Mouse (Mus musculus) heart, adult 10 weeks (tissue): Measurements from ENCODE around the gene Cyp27b1. TPM values are rescaled to one million over a fixed set of nuclear protein-coding genes. Genes with fewer than 3 reads are reported as not detected.

Experiments
- polyA plus RNA-seq: library from polyadenylated mRNA; stranded (reverse); fragments of 350-450 nt; fragmentation: Illumina TruSeq; extraction: RNeasy Lipid Tissue Mini Kit (QIAGEN cat#74804); gene quantifications from one replicate; pipeline ENCODE4 v1.2.3, GENCODE M21; 2014; ENCODE audit warnings: low read depth, low replicate concordance

Cyp27b1 gene
- polyA plus RNA-seq: not detected

GRCm38 (mm10) chr10:127047954-127048353, at the start of gene Cyp27b1:
TSS of gene Cyp27b1 (plus strand) at chr10:127048250.

GRCm38 (mm10) chr10:127000529-127000928, 47.5 kb upstream of the Cyp27b1 start, which contains the start of gene Avil:
TSS of gene Avil (plus strand) at chr10:127000709.

GRCm38 (mm10) chr10:127030336-127031296, 17.4 kb upstream of the Cyp27b1 start, which contains the start of gene Tsfm:
TSS of gene Tsfm (minus strand) at chr10:127030840.

GRCm38 (mm10) chr10:127041274-127041766, 6.7 kb upstream of the Cyp27b1 start, which contains the start of the genes Mettl1 and Eef1akmt3:
TSS of gene Mettl1 (plus strand) at chr10:127041414.
TSS of gene Eef1akmt3 (minus strand) at chr10:127041513.

GRCm38 (mm10) chr10:127059968-127060916, 12.2 kb downstream of the Cyp27b1 start, which contains the start of gene March9:
TSS of gene March9 (minus strand) at chr10:127060184.

GRCm38 (mm10) chr10:127063239-127063872, 15.3 kb downstream of the Cyp27b1 start, which contains the start of gene Cdk4:
TSS of gene Cdk4 (plus strand) at chr10:127063534.

GRCm38 (mm10) chr10:127070190-127071121, 22.4 kb downstream of the Cyp27b1 start, which contains the start of gene Tspan31:
TSS of gene Tspan31 (minus strand) at chr10:127070264.

GRCm38 (mm10) chr10:127075080-127075479, 27.0 kb downstream of the Cyp27b1 start, which contains the start of gene Agap2:
TSS of gene Agap2 (plus strand) at chr10:127075284.

Other genes with a start within 250 kb of the Cyp27b1 start
- gene Atp23, start 146.9 kb upstream of the Cyp27b1 start, polyA plus RNA-seq: 5.6 TPM
- gene Ctdsp2, start 69.5 kb upstream of the Cyp27b1 start, polyA plus RNA-seq: 91.4 TPM
- gene Avil, start 47.5 kb upstream of the Cyp27b1 start, polyA plus RNA-seq: 0.94 TPM
- 50.1 TPM for gene Tsfm, start 17.4 kb upstream of the Cyp27b1 start, polyA plus RNA-seq
- 17.0 TPM for gene Mettl1, start 6.8 kb upstream of the Cyp27b1 start, polyA plus RNA-seq
- not detected for gene Eef1akmt3, start 6.7 kb upstream of the Cyp27b1 start, polyA plus RNA-seq
- gene March9, start 11.9 kb downstream of the Cyp27b1 start, polyA plus RNA-seq: 3.0 TPM
- gene Cdk4, start 15.3 kb downstream of the Cyp27b1 start, polyA plus RNA-seq: 104 TPM
- gene Tspan31, start 22.0 kb downstream of the Cyp27b1 start, polyA plus RNA-seq: 65.6 TPM
- 2.9 TPM for gene Agap2, start 27.0 kb downstream of the Cyp27b1 start, polyA plus RNA-seq
- 36.6 TPM for gene Os9, start 72.9 kb downstream of the Cyp27b1 start, polyA plus RNA-seq
- 1.5 TPM for gene B4galnt1, start 117.0 kb downstream of the Cyp27b1 start, polyA plus RNA-seq
- gene Slc26a10, start 132.4 kb downstream of the Cyp27b1 start, polyA plus RNA-seq: 26.9 TPM
- 23.2 TPM for gene Arhgef25, start 141.8 kb downstream of the Cyp27b1 start, polyA plus RNA-seq
- 53.5 TPM for gene Dtx3, start 147.5 kb downstream of the Cyp27b1 start, polyA plus RNA-seq
- gene Pip4k2c, start 163.3 kb downstream of the Cyp27b1 start, polyA plus RNA-seq: 35.2 TPM
- gene Kif5a, start 215.1 kb downstream of the Cyp27b1 start, polyA plus RNA-seq: 0.89 TPM
- gene Dctn2, start 218.1 kb downstream of the Cyp27b1 start, polyA plus RNA-seq: 139 TPM
- gene Mbd6, start 240.8 kb downstream of the Cyp27b1 start, polyA plus RNA-seq: 18.0 TPM